Mouse (Mus musculus) heart, postnatal 10 days (tissue): Measurements from ENCODE around the gene Vps35l. TPM values are rescaled to one million over a fixed set of nuclear protein-coding genes. Genes with fewer than 3 reads are reported as not detected.

Source experiments
- DNase-seq, 2 experiments: peaks; one replicate each; pipeline ENCODE4 v3.0.0; 2021
- intact Hi-C: fragments of 180-260 bp; cut with DNase I; formaldehyde crosslinking; loops from one replicate; pipeline ENCODE4 v1.15.1; 2025
- total RNA-seq, 2 experiments: library from RNA; stranded (reverse); gene quantifications; 2 replicates each; pipeline ENCODE4 v1.2.3; 2021

The Vps35l gene
- total RNA-seq, 2 experiments from 2014 or later, result 29.6 to 33.3 TPM

DNA sequence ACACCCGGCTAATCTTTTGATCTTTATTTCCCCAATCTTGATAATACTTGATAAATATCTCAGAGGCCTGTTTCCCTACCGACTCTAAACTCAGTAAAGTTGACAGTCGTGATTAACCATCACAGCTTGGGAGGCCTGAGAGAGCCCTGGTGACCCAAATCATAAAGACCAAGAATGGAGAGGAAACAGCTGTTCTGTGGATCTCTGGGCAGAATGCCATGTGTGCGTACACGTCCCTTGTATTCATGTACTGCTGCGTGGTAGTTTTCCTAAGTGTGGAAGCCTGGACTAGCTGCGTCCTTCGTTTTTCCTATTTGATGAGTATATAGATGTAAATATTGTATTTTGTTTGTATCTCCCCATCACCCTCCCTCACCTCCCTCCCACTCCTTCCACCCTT, 67.9 kb downstream of the Vps35l start:
- DNase-seq, result peak; percentile 64 to 68
- intact Hi-C loops, result no loop called here

DNA sequence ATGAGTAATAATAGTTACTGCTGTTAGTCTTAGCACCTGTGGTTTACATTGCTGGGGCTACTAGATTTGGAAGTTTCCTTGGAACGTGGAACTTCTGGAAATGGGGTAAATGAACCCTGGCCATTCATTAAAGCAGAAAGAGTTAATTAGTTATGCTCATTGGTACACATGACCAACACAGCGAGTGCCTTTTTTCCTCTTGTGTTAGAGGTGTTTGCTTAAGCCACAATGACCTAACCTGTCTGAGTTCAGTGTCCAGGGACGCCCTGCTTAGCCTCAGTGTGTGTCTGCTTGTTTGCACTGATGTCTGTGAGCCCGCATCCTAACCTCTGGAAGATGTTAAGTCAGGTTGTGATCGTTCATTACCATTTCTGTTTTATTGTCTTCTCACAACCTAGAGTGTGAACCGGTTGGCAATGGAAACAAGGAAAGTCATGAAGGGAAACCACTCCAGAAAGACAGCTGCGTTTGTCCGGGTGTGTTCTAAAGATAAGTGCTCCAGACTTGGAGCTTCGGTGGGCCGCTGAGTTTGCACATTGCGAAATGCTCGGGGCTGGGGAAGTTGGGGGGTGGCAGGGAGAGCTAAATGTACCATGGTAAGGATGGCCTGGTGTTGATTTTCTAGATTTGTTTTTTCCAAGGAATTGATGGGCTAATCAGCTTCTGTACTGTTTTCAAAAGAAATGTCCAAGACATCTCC, 71.5 kb downstream of the Vps35l start:
- intact Hi-C loops, result no loop called here
- DNase-seq, result peak in 1 of 2 experiments; percentile 38

DNA sequence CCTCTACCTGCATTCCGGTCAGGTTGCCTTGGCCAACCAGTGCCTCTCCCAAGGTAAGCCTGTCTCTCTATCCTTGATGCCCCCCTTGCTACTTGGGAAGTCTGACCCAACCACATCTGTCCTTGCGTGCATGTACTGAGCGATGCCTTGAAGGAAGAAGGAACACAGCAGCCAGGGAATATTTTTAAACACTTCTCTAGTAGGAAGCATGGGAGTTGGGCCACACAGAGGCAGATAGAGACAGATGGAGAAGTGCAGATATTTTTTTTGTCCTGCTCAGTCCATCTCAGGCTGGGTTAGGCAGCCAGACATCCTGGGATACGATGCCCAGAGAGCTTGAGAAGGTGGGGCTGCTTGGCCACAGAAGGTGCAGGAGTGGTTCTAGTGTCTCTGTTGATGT, 73.6 kb downstream of the Vps35l start:
- DNase-seq, result no peak
- intact Hi-C loops, result no loop called here

DNA sequence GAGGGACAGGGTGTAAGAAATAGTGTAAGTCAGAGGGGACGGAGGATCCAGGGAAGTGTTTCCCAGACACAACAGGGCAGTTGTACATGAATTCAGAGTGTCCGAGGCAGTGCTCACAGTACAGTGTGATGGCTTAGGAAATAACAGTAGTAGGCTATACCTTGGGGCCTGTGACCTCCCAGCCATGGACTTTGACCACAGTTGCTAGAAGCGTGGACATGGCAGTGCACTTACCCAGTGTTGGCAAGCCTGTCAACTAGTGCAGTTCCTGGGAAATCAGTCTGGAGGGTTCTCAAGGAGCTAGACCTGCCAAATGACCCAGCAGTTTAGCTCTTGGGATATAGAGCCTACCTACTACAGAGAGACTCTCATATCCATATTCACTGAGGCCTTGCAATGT, 76.2 kb downstream of the Vps35l start:
- intact Hi-C loops, result no loop called here
- no peak for DNase-seq

DNA sequence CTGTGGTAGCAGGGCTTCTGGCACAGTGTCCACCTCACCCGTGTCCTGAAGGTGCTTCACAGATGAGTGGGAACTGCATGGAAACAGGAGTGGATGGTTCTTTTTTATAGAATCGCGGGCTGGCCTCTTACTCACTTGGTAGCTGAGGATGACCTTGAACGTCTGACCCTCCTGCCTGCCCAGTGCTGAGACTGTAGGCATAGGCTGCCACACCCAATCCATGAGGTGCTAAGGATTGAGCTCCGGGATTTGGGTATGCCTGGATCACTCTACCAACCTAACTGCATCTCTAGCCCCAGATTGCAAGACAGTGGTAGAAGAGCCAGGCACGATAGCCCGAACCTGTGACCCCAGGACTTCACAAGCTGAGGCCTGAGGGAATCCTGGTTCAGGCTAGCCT, 77.7 kb downstream of the Vps35l start:
- intact Hi-C loops, result no loop called here
- no peak for DNase-seq

DNA sequence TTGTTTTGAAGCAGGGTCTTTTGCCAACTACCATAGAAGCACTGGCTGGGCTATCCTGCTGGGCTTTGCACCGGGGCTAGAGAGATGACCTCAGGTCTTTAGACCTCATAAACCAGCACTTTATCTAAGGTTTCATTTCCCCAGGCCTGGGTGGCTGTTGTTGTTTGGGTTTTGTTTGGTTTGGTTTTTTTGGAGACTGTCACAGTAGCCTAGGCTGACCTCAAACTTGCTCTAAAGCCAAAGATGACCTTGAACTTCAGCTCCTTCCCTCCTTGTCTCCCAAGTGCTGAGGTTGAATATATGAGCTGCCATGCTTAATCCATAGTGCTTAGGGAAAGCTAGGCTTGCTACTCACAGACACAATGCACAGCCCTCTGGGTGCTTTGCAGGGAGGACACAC, 79.6 kb downstream of the Vps35l start:
- intact Hi-C loops, result no loop called here

DNA sequence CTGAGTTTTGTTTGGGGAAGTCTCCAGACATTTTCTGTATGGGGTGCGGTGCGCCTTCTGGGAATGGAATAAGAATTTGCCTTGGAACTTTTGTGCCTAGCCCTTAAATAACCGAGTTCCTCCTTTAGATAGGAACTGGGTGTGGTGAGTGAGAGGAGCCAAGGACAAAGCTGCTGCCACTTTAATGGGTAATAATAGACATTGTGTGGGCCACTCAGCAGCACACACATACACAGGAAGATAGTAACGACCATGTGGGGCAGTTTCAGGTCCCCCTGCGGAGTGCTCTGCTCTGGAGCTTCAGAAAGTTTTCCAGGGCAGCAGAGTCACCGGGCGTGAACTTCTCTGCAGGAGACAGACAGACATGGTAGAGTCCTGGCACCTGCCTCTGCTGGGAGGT, 81.3 kb downstream of the Vps35l start:
- peak; percentile 57 to 64 for DNase-seq
- intact Hi-C loops, result no loop called here

More for the DNA sequence above, 79.6 kb downstream of the Vps35l start:
- DNase-seq, result no peak

DNA sequence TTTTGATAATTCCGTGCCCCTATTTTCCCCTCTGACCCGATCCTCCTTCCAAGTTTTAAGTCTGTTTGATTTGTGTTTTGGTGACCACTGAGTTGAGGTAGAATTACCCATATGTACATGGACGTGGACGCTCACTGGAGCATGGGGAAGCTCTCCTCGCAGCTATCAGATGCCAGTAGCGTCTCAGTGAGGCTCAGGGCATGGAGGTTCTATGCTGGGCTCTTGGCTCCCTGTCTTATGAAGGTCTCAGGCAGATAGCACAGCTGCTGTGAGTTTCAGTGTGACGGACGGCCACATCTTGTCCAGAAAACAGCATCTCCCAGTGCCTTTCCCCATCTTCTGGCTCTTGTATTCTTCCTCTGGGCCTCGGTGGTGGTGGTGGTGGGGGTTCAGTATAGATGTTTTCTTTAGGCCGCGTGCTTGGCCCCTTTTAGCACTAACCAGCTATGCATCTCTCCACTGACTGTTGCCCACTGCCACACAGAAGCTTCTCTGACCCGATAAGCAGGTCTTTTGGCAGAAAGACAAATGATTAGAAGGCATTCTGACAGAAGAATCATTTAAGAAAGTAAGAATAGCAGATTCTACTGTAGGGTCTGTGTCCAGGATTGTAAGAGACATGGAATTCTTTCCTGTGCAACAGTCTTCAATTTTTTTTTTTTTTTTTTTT, 82.0 kb downstream of the Vps35l start:
- no peak for DNase-seq
- intact Hi-C loops, result no loop called here

DNA sequence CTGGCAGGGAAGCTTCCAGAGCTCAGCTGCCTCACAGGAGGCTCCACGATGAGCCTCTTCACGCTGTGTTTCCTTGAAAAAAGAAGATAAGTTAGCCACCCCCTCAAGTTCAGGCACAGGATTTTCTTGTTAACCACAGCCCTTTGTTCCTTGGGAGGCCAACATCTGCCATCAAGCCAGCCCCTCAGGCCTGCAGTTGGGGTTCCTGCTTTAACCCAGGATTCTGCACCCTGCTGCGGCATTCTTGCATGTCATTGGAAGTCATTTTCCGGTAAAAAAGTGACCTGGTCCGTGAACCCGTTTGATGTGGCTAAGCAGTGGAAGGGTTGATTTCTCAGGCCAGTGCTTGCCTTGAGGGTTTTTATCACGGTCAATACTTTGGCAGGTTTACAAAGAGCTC, 84.4 kb downstream of the Vps35l start:
- intact Hi-C loops, result no loop called here
- no peak for DNase-seq

DNA sequence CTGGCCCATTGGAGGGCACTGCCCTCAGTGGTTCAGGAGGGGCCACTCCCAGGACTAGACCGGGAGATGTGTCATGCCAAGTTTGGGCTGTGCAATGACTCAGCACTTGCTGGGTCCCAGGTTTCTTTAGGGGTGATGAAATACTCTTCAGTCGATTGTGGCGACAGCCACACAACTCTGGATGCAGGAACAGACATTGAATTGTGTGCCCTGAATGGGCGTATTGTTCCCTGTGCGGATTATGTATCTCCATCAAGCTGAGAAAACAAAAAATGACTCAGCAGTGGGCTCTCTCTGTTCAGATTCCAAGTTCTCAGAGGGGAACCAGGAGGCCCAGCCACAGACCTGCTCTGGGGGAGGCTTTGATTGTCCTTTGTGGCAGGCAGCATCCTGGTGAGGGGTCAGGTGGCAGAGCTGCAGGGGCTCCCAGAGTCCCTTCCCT, 88.0 kb downstream of the Vps35l start:
- no peak for DNase-seq
- intact Hi-C loops, result no loop called here

DNA sequence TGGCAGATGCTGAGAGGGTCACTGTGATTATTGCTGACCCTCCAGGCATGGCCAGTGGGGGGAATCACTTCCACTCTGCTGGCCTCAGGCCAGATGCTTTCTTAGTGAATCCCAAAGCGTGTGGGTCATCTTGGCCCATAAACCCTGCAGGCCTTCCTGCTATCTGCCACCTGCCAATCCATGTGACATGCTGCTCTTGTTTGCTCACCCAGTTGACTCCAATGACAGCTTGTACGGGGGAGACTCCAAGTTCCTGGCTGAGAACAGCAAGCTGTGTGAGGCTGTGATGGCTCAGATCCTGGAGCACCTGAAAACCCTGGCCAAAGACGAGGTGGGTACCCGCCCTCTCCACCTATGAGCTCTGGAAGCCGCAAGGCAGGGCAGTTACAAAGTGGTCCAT, 97.9 kb downstream of the Vps35l start:
- no peak for DNase-seq
- intact Hi-C loops, result no loop called here

DNA sequence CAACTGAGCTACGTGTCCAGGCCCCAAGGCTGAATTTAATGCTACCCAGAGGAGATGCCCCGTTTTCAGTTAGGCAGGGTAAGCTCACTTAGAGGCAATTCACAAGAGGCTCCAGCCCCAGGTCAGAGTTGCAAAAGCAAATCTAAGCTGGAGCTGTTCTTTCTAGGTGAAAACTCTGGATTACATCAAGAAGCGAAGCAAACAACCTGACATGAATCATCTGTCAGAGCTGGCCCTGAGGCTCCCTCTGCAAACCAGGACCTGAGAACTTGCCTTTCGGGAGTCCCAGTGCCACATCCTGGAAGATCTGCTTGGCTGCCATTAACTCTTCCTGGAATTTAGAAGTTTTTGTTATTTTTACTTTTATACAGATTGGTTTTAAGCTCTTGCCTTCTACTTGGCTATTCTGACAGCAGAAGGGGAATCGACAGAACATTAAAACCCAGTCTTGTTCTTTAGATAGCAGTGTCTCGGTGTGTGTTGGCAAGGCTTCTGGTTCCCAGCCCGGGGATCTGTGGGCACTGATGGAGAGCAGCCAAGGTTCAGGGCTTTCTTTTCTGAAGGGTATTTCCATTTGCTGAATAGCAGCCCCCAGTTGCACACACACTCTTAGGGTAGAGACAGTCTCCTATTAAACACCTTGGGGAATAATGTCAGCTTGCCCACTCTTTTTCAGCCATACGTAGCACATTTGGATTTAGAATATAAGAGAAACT, 101.2 kb downstream of the Vps35l start:
- intact Hi-C loops, result no loop called here
- DNase-seq, result peak in 1 of 2 experiments; percentile 36

DNA sequence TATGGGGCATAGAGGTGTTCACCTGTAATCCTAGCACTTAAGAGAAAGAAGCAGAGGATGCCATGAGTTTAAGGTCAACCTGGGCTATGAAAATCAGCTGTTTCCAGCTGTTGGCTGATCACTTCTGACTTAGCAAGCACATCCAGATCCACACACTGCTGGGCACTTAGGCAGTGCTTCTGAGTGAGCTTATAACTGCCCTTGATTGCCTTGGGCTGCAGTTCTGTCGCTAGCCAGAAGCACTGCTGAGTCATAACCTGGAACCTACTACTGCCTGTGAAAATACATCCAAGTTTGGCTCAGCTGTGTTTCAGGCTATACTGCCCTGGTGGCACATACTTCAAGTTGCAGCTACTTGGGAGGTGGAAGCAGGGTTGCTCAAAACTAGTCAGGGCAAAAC, 101.8 kb downstream of the Vps35l start:
- intact Hi-C loops, result no loop called here
- DNase-seq, result no peak

DNA sequence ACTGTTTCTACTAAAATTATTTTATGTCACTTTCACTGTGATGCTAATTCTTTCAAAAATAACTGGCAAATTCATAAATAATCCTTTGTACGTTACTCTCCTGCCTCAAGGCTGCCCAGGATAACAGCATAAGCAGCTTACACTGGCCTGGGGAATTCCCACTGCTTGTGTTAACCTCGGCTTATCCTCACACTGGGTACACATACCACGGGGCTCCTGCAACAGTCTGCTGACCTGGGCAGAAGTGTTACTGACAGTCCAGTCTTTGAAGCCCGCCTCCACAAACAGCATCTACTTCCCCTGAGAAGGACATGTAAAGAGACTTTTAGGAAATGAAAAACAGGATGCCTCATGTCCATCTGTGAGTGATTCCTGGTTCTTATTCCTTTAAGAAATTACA, 102.9 kb downstream of the Vps35l start:
- intact Hi-C loops, result no loop called here
- DNase-seq, result no peak

DNA sequence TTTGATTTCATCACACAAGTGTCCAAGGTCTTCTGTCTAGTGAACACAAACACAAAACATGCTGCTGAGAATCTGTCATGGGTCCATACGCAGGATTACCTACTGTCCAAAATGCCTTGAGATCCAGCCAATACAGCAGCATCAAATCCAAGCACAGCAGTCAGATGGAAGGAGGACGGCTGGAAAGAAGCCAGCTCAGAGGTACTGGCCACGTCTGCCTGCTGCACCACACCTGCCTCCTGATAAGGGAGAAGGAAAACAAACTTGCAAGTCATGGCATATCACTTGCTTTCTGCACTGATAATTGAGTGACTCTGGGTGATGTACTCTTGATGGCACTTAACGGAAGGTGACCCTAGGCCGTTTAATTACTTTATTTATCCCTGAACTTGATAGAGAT, 105.1 kb downstream of the Vps35l start:
- intact Hi-C loops, result no loop called here

DNA sequence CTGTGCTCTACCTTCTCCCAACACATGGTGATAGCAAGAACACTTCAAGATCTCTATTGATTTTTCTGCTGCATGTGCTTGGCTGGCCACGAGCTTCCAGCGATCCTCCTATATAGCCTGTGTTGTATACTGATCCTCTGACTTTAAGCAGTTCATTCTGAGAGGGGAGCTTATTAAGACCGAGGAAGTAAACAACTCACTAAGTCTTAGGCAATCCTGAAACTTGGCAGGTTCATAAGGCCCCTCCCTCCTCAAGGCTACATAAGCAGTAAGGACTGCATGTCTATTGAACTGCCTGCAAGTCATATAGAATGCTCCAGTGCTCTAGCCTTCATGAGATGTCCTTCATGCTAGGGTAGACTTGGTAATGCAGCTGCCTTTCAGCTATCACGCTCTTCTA, 106.3 kb downstream of the Vps35l start:
- intact Hi-C loops, result no loop called here
- no peak for DNase-seq

More for the DNA sequence above, 105.1 kb downstream of the Vps35l start:
- no peak for DNase-seq

DNA sequence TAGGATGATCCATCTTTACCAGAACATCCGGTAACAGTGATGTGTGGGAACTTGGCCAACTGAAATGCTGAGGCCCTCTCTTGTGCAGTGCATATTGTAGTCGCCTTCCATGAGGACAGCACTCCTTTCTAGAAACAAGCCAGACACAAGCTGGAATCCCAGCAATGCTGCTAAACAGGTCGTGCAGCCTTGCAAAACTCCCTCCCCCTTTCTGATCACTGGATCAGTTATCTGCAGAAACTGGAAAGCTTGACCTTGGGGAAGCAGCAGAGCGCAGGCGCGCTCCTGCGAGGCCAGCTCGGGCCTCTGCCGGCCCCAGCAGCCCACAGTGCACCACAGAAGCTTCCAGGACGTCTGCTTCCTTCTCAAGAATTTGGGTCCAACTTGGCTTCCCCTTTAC, 108.8 kb downstream of the Vps35l start:
- DNase-seq, result no peak
- intact Hi-C loops, result no loop called here

DNA sequence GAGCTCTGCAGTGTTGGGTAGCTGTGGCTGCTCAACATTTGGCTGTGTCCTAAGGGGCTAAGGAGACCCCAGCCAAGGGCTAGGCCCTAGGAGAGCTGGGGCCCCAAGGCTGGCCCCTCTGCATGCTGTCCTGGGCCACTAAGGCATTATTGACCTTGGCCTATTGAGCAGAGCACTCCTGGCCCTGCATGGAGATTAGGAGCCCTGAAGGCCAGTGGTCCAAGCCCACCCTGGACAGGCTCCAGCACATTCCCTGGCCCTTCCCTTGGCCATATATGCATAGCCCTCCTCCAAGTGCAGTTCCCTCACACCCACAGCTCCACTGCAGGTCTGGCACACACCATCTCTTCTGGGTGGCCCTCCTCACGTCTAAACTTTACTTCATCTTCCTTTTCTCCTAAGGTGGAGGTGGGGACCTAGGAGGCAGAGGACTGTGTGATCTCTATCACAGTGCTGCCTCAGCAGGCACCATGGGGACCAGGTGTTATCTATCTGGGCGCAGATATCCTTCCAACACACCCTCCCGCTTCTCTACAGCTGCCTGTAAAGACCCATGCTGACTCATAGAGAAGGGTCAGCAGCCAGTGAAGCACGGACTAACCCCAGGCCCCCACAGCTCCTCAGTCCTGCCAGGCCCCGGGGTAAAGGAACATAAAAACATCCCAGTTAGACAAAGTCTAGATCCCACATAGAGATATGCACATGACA, 109.7 kb downstream of the Vps35l start:
- intact Hi-C loops, result loop anchor here (5.0 kb wide), 1 partner anchor 82 kb away; no protein-coding TSS in a partner anchor

DNA sequence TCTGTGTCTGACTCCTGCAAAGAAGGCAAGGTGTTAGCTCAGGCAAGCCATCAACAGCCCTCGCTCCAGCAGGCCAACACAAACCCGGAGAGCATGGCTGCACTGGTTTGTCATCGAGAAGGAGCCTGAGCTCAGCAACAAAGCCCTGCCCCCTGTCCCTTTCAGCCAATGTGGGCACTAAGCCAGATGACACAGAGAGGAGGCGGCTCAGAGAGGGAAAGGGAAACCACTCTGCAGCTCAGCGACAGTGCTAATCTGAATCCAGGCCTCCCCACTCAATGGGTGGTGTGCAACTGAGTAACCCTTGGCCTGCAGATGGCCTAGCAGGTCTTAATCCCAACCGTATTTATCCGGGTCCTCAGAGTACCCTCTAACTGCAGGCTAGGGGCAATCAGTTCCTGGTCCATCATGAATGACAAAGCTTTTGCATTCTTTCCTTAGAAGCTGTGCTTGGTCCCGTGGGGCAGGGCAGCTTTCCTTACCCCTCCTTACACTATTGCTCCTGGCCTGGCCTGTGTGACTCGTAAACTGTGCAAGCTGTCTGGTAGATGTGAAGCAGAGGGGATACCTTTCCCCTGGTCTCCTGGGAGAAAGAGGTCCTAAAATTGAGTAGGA, 110.8 kb downstream of the Vps35l start:
- intact Hi-C loops, result loop anchor here (5.0 kb wide), 1 partner anchor 83 kb away; no protein-coding TSS in a partner anchor
- peak; percentile 57 to 59 for DNase-seq

More for the DNA sequence above, 109.7 kb downstream of the Vps35l start:
- DNase-seq, result no peak

DNA sequence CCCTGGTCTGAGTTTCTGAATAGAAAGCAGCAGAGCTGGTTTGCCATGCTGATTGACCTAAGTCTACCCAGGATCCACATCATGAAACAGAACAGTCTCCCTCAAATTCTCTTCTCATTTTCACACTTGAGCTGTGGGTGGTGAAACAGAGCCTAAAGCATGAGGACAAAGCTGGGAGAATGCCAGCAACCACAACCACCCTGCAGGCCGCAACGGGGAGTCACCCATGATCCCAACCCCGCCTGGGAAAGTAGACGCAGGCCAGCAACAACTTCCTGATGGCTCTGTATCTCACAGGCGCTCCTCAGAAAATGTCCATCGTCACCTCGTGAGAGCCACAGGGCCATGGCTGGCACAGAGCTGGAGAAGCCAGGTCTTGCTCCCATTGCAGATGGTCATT, 111.5 kb downstream of the Vps35l start:
- DNase-seq, result peak in 1 of 2 experiments; percentile 49
- intact Hi-C loops, result loop anchor here (5.0 kb wide), 1 partner anchor 84 kb away; no protein-coding TSS in a partner anchor
